Mouse (Mus musculus) neural tube, embryonic 13.5 days (tissue): ENCODE results near the gene Maco1. TPM values are rescaled to one million over a fixed set of nuclear protein-coding genes. Genes with fewer than 3 reads are reported as not detected.

ENCODE experiments used
- ATAC-seq: fragments of 200-750 bp; cut with Nextera tagmentation; 2 replicates; pipeline ENCODE4 v1.8.0; 2017; ENCODE audit warnings: low read depth, mild to moderate bottlenecking, moderate TSS enrichment, moderate library complexity
- H3K27ac ChIP-seq: fragments of 300-500 bp; sonication (generic); replicated peaks from 2 replicates; pipeline ENCODE4 v1.5.1; 2015; ENCODE audit warnings: moderate library complexity, mild to moderate bottlenecking, inconsistent platforms
- H3K27me3 ChIP-seq: fragments of 300-500 bp; sonication (generic); 2 replicates; pipeline ENCODE4 v1.6.1; 2015; ENCODE audit warnings: mild to moderate bottlenecking, inconsistent platforms
- H3K36me3 ChIP-seq: fragments of 300-500 bp; sonication (generic); 2 replicates; pipeline ENCODE4 v1.6.1; 2015; ENCODE audit warnings: mild to moderate bottlenecking, inconsistent platforms
- H3K4me1 ChIP-seq: fragments of 300-500 bp; sonication (generic); replicated peaks from 2 replicates; pipeline ENCODE4 v1.6.1; 2015; ENCODE audit warnings: inconsistent platforms
- H3K4me2 ChIP-seq: fragments of 300-500 bp; sonication (generic); 2 replicates; pipeline ENCODE4 v1.6.1; 2015; ENCODE audit warnings: inconsistent platforms, mild to moderate bottlenecking, moderate library complexity
- H3K4me3 ChIP-seq: fragments of 300-500 bp; sonication (generic); 2 replicates; pipeline ENCODE4 v1.5.1; 2015; ENCODE audit warnings: mild to moderate bottlenecking, inconsistent platforms
- H3K9ac ChIP-seq: fragments of 300-500 bp; sonication (generic); 2 replicates; pipeline ENCODE4 v1.6.1; 2015; ENCODE audit warnings: moderate library complexity, mild to moderate bottlenecking, inconsistent platforms
- H3K9me3 ChIP-seq: fragments of 300-500 bp; sonication (generic); 2 replicates; pipeline ENCODE4 v1.6.1; 2016; ENCODE audit warnings: inconsistent platforms
- WGBS: fragments of 180-500 bp; shearing (Covaris S2); methylation state at CpG from one replicate; pipeline ENCODE4 v1.1.7; 2015; 5-methylcytosine and 5-hydroxymethylcytosine counted together
- polyA plus RNA-seq: library from polyadenylated mRNA; unstranded; fragments of >200 nt; fragmentation: Nextera tagmentation; extraction: Ambion mirVana; gene quantifications from 2 replicates; pipeline ENCODE4 v1.2.1, GENCODE M21; 2015

Maco1 gene
- polyA plus RNA-seq, 1 experiment from 2014 or later = 101 TPM

- no peaks in the 10 kb centered on the region for H3K9me3 ChIP-seq
- no peak overlapping the region for H3K9ac ChIP-seq
- no peak overlapping the region for H3K4me3 ChIP-seq
- ATAC-seq = no peak
- no peaks in the 10 kb centered on the region for H3K36me3 ChIP-seq
- H3K27ac ChIP-seq = peak overlapping the region; percentile 59
- H3K4me1 ChIP-seq = peaks cover 32% of the 10 kb centered on the region
- H3K27me3 ChIP-seq = no peaks in the 10 kb centered on the region; the same call in 1 of the 2 replicates
- H3K4me2 ChIP-seq = no peak overlapping the region
- 37% methylated on average over 17 of the region's 17 CpGs for WGBS
Measured at GRCm38 (mm10) chr4:134753516-134754261, 99.5 kb downstream of the Maco1 start.

GRCm38 (mm10) chr4:134752911-134753426, 100.2 kb downstream of the Maco1 start:
- 55% methylated on average over 11 of the region's 11 CpGs for WGBS

More at GRCm38 (mm10) chr4:134752911-134753426, 100.2 kb downstream of the Maco1 start:
- Histone ChIP-seq H3K4me1 (peaks cover 32% of the 10 kb centered on the region), H3K9ac (no peak overlapping the region), H3K4me3 (no peak overlapping the region), H3K4me2 (no peak overlapping the region), H3K36me3 (no peaks in the 10 kb centered on the region), H3K27ac (peak overlapping the region; percentile 59; the same call in 1 of the 2 replicates), H3K9me3 (no peaks in the 10 kb centered on the region), H3K27me3 (no peaks in the 10 kb centered on the region; the same call in 1 of the 2 replicates)
- ATAC-seq = no peak

Other genes with a start within 250 kb of the Maco1 start
- 5.3 and 5.7 TPM in 2 replicates for gene Man1c1, start 149.1 kb downstream of the Maco1 start, polyA plus RNA-seq
- 3.6 and 4.9 TPM in 2 replicates for gene Ldlrap1, start 85.3 kb downstream of the Maco1 start, polyA plus RNA-seq
- gene Rhd, start 11.2 kb upstream of the Maco1 start, polyA plus RNA-seq = 1.5 and 2.0 TPM in 2 replicates
- gene Tmem50a, start 61.7 kb upstream of the Maco1 start, polyA plus RNA-seq = 224 and 230 TPM in 2 replicates
- 485 and 516 TPM in 2 replicates for gene Rsrp1, start 70.2 kb upstream of the Maco1 start, polyA plus RNA-seq
- gene Syf2, start 77.6 kb upstream of the Maco1 start, polyA plus RNA-seq = 76.8 and 82.1 TPM in 2 replicates